9 mouse cellular contexts compared by ENCODE assay signal in genomic region chr17:27451787-27452186, GRCm38 (mm10).
DNase-seq lines count a peak whose midpoint lies in the region; TF ChIP-seq lines count a peak whose summit lies in the region.
"Had no signal": no experiment of that assay in that cellular context is flagged by ENCODE, and none has a peak within 500 bp of the region (broad histone marks: within the 10 kb centered on the region; RNA-seq: fewer than 3 reads in every experiment).

No protein-coding gene starts in this region.

- H3K36me3 ChIP-seq in MEL (ENCODE audit: control insufficient read depth in 1 of 2, insufficient read depth in 2 of 2, low read length in 2 of 2): no peaks in the 10 kb centered on the region
- H3K36me3 ChIP-seq: forebrain, embryonic 15.5 days had no signal

- H3K4me3 ChIP-seq in layer of hippocampus, adult 2 months: no peak overlapping the region
- no peak overlapping the region for H3K4me3 ChIP-seq in MEL (ENCODE audit: control insufficient read depth in 1 of 2, insufficient read depth in 1 of 2, low read depth in 2 of 2, low read length in 2 of 2)
- H3K4me3 ChIP-seq: forebrain, embryonic 15.5 days had no signal

- H3K9me3 ChIP-seq in MEL (replicated peaks; ENCODE audit: insufficient read depth, low read length): no peaks in the 10 kb centered on the region
- H3K9me3 ChIP-seq: forebrain, embryonic 15.5 days had no signal

- no peaks in the 10 kb centered on the region for H3K27me3 ChIP-seq in MEL (ENCODE audit: control insufficient read depth in 1 of 2, insufficient read depth in 2 of 2, low read length in 2 of 2)
- H3K27me3 ChIP-seq: forebrain, embryonic 15.5 days had no signal

- DNase-seq in layer of hippocampus, adult 2 months (ENCODE audit: low spot score in 2 of 2): no peak
- no peak for DNase-seq in layer of hippocampus, adult 9-11 months
- no peak for DNase-seq in MEL (ENCODE audit: low read depth, low spot score)
- DNase-seq in c-Kit-positive CD71-negative TER-119-negative erythroid progenitor cells, embryonic 14.5 days (ENCODE audit: low read depth): peak; percentile 24
- DNase-seq in naive thymus-derived CD4-positive, alpha-beta T cell, adult 2 months (ENCODE audit: low read depth): peak; percentile 13
- DNase-seq in B cell, adult 2 months: no peak
- no peak for DNase-seq in right cerebral cortex, postnatal 4 days
- DNase-seq: heart, postnatal 14 days had no signal

- no peaks in the 10 kb centered on the region for H3K4me1 ChIP-seq in MEL (ENCODE audit: control insufficient read depth in 1 of 2, insufficient read depth in 2 of 2, low read length in 2 of 2)

- no peak for TF ChIP-seq EP300 in MEL (IDR thresholded peaks at IDR 0.05; ENCODE audit: low read depth in 1 of 2, low read length in 2 of 2)

- no peak overlapping the region for H3K9ac ChIP-seq in MEL (ENCODE audit: control insufficient read depth, low read depth, low read length, poor library complexity, severe bottlenecking)
- H3K9ac ChIP-seq: forebrain, embryonic 15.5 days had no signal

- no peaks in the 10 kb centered on the region for H3K79me2 ChIP-seq in MEL (ENCODE audit: control insufficient read depth, insufficient read depth, low read length, poor library complexity)

- TF ChIP-seq POLR2A in MEL (IDR thresholded peaks at IDR 0.05; ENCODE audit: control insufficient read depth in 1 of 2, insufficient read depth in 1 of 2, low read depth in 1 of 2, low read length in 2 of 2, poor library complexity in 1 of 2): no peak

- H3K27ac ChIP-seq in layer of hippocampus, adult 2 months: no peak overlapping the region
- H3K27ac ChIP-seq in MEL (ENCODE audit: control insufficient read depth, low read depth, low read length): no peak overlapping the region
- H3K27ac ChIP-seq: forebrain, embryonic 15.5 days had no signal

- TF ChIP-seq RAD21 in MEL (IDR thresholded peaks at IDR 0.05; ENCODE audit: low read depth, low read length): no peak

- peak; percentile 57 for TF ChIP-seq CTCF in layer of hippocampus, adult 2 months (conservative IDR thresholded peaks at IDR 0.05)
- TF ChIP-seq CTCF in MEL (IDR thresholded peaks at IDR 0.05 in 2 of 3, conservative IDR thresholded peaks at IDR 0.05 in 1 of 3; ENCODE audit: control insufficient read depth in 1 of 3, insufficient read depth in 1 of 3, low read depth in 2 of 3, low read length in 3 of 3, poor library complexity in 1 of 3, severe bottlenecking in 1 of 3): peak in 2 of 3 experiments; percentile 31 to 32; a peak in 5 of 6 replicates

TF ChIP-seq in MEL, 35 proteins besides CTCF, POLR2A, EP300 and RAD21:
- TF ChIP-seq MYC (IDR thresholded peaks at IDR 0.05; ENCODE audit: low read depth, low read length) (no peak), BHLHE40 (IDR thresholded peaks at IDR 0.05; ENCODE audit: borderline replicate concordance, low read depth, low read length) (no peak), ZNF384 (IDR thresholded peaks at IDR 0.05; ENCODE audit: low read depth, low read length) (no peak), MXI1 (IDR thresholded peaks at IDR 0.05; ENCODE audit: low read depth, low read length) (no peak), TBP (IDR thresholded peaks at IDR 0.05; ENCODE audit: low read depth, low read length) (no peak), MAX (IDR thresholded peaks at IDR 0.05; ENCODE audit: low read length) (no peak), MAFK (IDR thresholded peaks at IDR 0.05; ENCODE audit: borderline replicate concordance, low read depth, low read length) (no peak), MYB (IDR thresholded peaks at IDR 0.05; ENCODE audit: low read depth, low read length) (no peak), MEF2A (IDR thresholded peaks at IDR 0.05; ENCODE audit: extremely low read depth, insufficient replicate concordance, low read depth, low read length, poor library complexity, severe bottlenecking) (no peak), GATA1 (IDR thresholded peaks at IDR 0.05; ENCODE audit: low read depth, low read length) (no peak), SIN3A (IDR thresholded peaks at IDR 0.05; ENCODE audit: low read length) (no peak), SMC3 (IDR thresholded peaks at IDR 0.05; ENCODE audit: low read depth, low read length) (no peak), ETS1 (IDR thresholded peaks at IDR 0.05; ENCODE audit: low read depth, low read length) (no peak)

Comparison
In these comparisons a context has a peak if more than half of its experiments do, and no peak if none do; other contexts are left out.
1. DNase-seq: peak in c-Kit-positive CD71-negative TER-119-negative erythroid progenitor cells, embryonic 14.5 days (single experiment) and naive thymus-derived CD4-positive, alpha-beta T cell, adult 2 months (single experiment); none in layer of hippocampus, adult 2 months (0 of 2), layer of hippocampus, adult 9-11 months (single experiment), MEL (single experiment), B cell, adult 2 months (0 of 2) and right cerebral cortex, postnatal 4 days (single experiment).